11 mouse cellular contexts compared by ENCODE assay signal in genomic region chr5:115953173-115953572, GRCm38 (mm10).
DNase-seq lines count a peak whose midpoint lies in the region; ATAC-seq and TF ChIP-seq lines count a peak whose summit lies in the region.
"Had no signal": no experiment of that assay in that cellular context is flagged by ENCODE, and none has a peak within 500 bp of the region (broad histone marks: within the 10 kb centered on the region; RNA-seq: fewer than 3 reads in every experiment).

No protein-coding gene starts in this region.

- H3K27ac ChIP-seq in layer of hippocampus, adult 2 months: no peak overlapping the region
- H3K27ac ChIP-seq: hindbrain, embryonic 10.5 days; midbrain, embryonic 12.5 days had no signal

- H3K4me3 ChIP-seq in layer of hippocampus, adult 2 months: no peak overlapping the region
- H3K4me3 ChIP-seq: hindbrain, embryonic 10.5 days; midbrain, embryonic 12.5 days had no signal

- peak; percentile 38 for DNase-seq in adrenal gland, postnatal 10 days
- no peak for DNase-seq in adrenal gland, postnatal 25 days
- no peak for DNase-seq in layer of hippocampus, adult 2 months (ENCODE audit: low spot score in 2 of 2)
- DNase-seq in layer of hippocampus, postnatal 36 days: no peak
- DNase-seq in B cell, adult 2 months: peak; percentile 8 to 16
- DNase-seq in induced T-regulatory cell, adult 2 months (ENCODE audit: low read depth): peak; percentile 29
- DNase-seq in urinary bladder, adult 2 months (ENCODE audit: low spot score): no peak
- DNase-seq: gastrocnemius, postnatal 25 days had no signal

- ATAC-seq in frontal cortex, adult (ENCODE audit: low TSS enrichment): no peak

- peak; percentile 66 for TF ChIP-seq CTCF in layer of hippocampus, adult 2 months (conservative IDR thresholded peaks at IDR 0.05)

Comparison
In these comparisons a context has a peak if more than half of its experiments do, and no peak if none do; other contexts are left out.
1. DNase-seq: peak in adrenal gland, postnatal 10 days (single experiment), B cell, adult 2 months (2 of 2) and induced T-regulatory cell, adult 2 months (single experiment); none in adrenal gland, postnatal 25 days (single experiment), layer of hippocampus, adult 2 months (0 of 2), layer of hippocampus, postnatal 36 days (0 of 2) and urinary bladder, adult 2 months (single experiment).